Mouse (Mus musculus): ENCODE measurements at regions not wholly inside any gene's neighbourhood (a gene's known extent, or its start where the extent isn't known, plus 50 kb on each side); places are given as distances from the start of the nearest gene placed in this dataset.

GRCm38 (mm10) chr3:123754011-123754610 is 63.5 kb upstream of the Ndst3 start:
- WGBS, result 44% methylated on average over 7 of the region's 7 CpGs
- no peak for ATAC-seq (replicated peaks; ENCODE audit: insufficient number of reproducible peaks, insufficient read depth, low FRiP score, low read depth)
- no peaks in the 10 kb centered on the region for H3K27me3 ChIP-seq
- H3K36me3 ChIP-seq, result no peaks in the 10 kb centered on the region
- H3K27ac ChIP-seq, result no peak overlapping the region
- no peaks in the 10 kb centered on the region for H3K9me3 ChIP-seq (replicated peaks)
- H3K4me3 ChIP-seq, result no peak overlapping the region
- H3K4me2 ChIP-seq, result no peak overlapping the region
- no peak overlapping the region for H3K9ac ChIP-seq
- peaks cover 4% of the 10 kb centered on the region for H3K4me1 ChIP-seq (replicated peaks)

GRCm38 (mm10) chr3:123754927-123755326 is 64.3 kb upstream of the Ndst3 start:
- Histone ChIP-seq H3K36me3 (no peaks in the 10 kb centered on the region), H3K4me1 (replicated peaks) (peaks cover 4% of the 10 kb centered on the region), H3K27me3 (no peaks in the 10 kb centered on the region), H3K4me3 (no peak overlapping the region), H3K4me2 (no peak overlapping the region), H3K9ac (no peak overlapping the region), H3K9me3 (replicated peaks) (no peaks in the 10 kb centered on the region), H3K27ac (no peak overlapping the region)
- WGBS, result 68% methylated on average over 1 of the region's 1 CpGs
- ATAC-seq (replicated peaks; ENCODE audit: insufficient number of reproducible peaks, insufficient read depth, low FRiP score, low read depth), result no peak

GRCm38 (mm10) chr3:123765911-123766556 is 75.4 kb upstream of the Ndst3 start:
- H3K36me3 ChIP-seq, result no peaks in the 10 kb centered on the region
- no peaks in the 10 kb centered on the region for H3K4me1 ChIP-seq (replicated peaks)
- H3K9me3 ChIP-seq (replicated peaks), result no peaks in the 10 kb centered on the region
- no peak overlapping the region for H3K27ac ChIP-seq
- 77% methylated on average over 3 of the region's 3 CpGs for WGBS
- no peak for ATAC-seq (replicated peaks; ENCODE audit: insufficient number of reproducible peaks, insufficient read depth, low FRiP score, low read depth)
- no peak overlapping the region for H3K4me3 ChIP-seq
- no peaks in the 10 kb centered on the region for H3K27me3 ChIP-seq
- no peak overlapping the region for H3K4me2 ChIP-seq
- H3K9ac ChIP-seq, result no peak overlapping the region

GRCm38 (mm10) chr3:123766557-123766913 is 75.9 kb upstream of the Ndst3 start:
- no peaks in the 10 kb centered on the region for H3K9me3 ChIP-seq (replicated peaks)
- H3K4me2 ChIP-seq, result no peak overlapping the region
- H3K36me3 ChIP-seq, result no peaks in the 10 kb centered on the region
- no peaks in the 10 kb centered on the region for H3K27me3 ChIP-seq
- H3K9ac ChIP-seq, result no peak overlapping the region
- 43% methylated on average over 6 of the region's 6 CpGs for WGBS
- H3K4me1 ChIP-seq (replicated peaks), result no peaks in the 10 kb centered on the region
- H3K27ac ChIP-seq, result no peak overlapping the region
- H3K4me3 ChIP-seq, result no peak overlapping the region
- no peak for ATAC-seq (replicated peaks; ENCODE audit: insufficient number of reproducible peaks, insufficient read depth, low FRiP score, low read depth)

- no peak overlapping the region for H3K9ac ChIP-seq
- no peak overlapping the region for H3K4me2 ChIP-seq
- no peak overlapping the region for H3K4me3 ChIP-seq
- no peaks in the 10 kb centered on the region for H3K27me3 ChIP-seq
- no peak overlapping the region for H3K27ac ChIP-seq
- no peak for ATAC-seq (replicated peaks; ENCODE audit: insufficient number of reproducible peaks, insufficient read depth, low FRiP score, low read depth)
- no peaks in the 10 kb centered on the region for H3K36me3 ChIP-seq
- H3K9me3 ChIP-seq (replicated peaks), result no peaks in the 10 kb centered on the region
- H3K4me1 ChIP-seq (replicated peaks), result no peaks in the 10 kb centered on the region
Measured at GRCm38 (mm10) chr3:123780507-123780906, 89.9 kb upstream of the Ndst3 start.

GRCm38 (mm10) chr3:123781581-123781980 is 90.9 kb upstream of the Ndst3 start:
- 54% methylated on average over 1 of the region's 1 CpGs for WGBS
- no peak overlapping the region for H3K4me2 ChIP-seq
- H3K27ac ChIP-seq, result no peak overlapping the region
- ATAC-seq (replicated peaks; ENCODE audit: insufficient number of reproducible peaks, insufficient read depth, low FRiP score, low read depth), result no peak
- H3K9me3 ChIP-seq (replicated peaks), result no peaks in the 10 kb centered on the region
- no peaks in the 10 kb centered on the region for H3K4me1 ChIP-seq (replicated peaks)
- H3K9ac ChIP-seq, result no peak overlapping the region
- no peak overlapping the region for H3K4me3 ChIP-seq
- H3K36me3 ChIP-seq, result no peaks in the 10 kb centered on the region
- no peaks in the 10 kb centered on the region for H3K27me3 ChIP-seq

GRCm38 (mm10) chr3:123784127-123784526 is 93.5 kb upstream of the Ndst3 start:
- Histone ChIP-seq H3K27me3 (no peaks in the 10 kb centered on the region), H3K4me3 (no peak overlapping the region), H3K27ac (no peak overlapping the region), H3K9ac (no peak overlapping the region), H3K9me3 (replicated peaks) (no peaks in the 10 kb centered on the region), H3K36me3 (no peaks in the 10 kb centered on the region), H3K4me1 (replicated peaks) (no peaks in the 10 kb centered on the region), H3K4me2 (no peak overlapping the region)
- 63% methylated on average over 1 of the region's 1 CpGs for WGBS
- ATAC-seq (replicated peaks; ENCODE audit: insufficient number of reproducible peaks, insufficient read depth, low FRiP score, low read depth), result no peak

GRCm38 (mm10) chr3:123794011-123794410 is 103.4 kb upstream of the Ndst3 start:
- 90% methylated on average over 1 of the region's 1 CpGs for WGBS
- no peak for ATAC-seq (replicated peaks; ENCODE audit: insufficient number of reproducible peaks, insufficient read depth, low FRiP score, low read depth)
- no peak overlapping the region for H3K4me2 ChIP-seq
- no peaks in the 10 kb centered on the region for H3K27me3 ChIP-seq
- no peaks in the 10 kb centered on the region for H3K9me3 ChIP-seq (replicated peaks)
- H3K27ac ChIP-seq, result no peak overlapping the region
- H3K4me3 ChIP-seq, result no peak overlapping the region
- H3K4me1 ChIP-seq (replicated peaks), result no peaks in the 10 kb centered on the region
- no peak overlapping the region for H3K9ac ChIP-seq
- no peaks in the 10 kb centered on the region for H3K36me3 ChIP-seq

- Histone ChIP-seq H3K4me3 (no peak overlapping the region), H3K4me2 (no peak overlapping the region), H3K4me1 (replicated peaks) (no peaks in the 10 kb centered on the region), H3K9ac (no peak overlapping the region), H3K36me3 (no peaks in the 10 kb centered on the region), H3K9me3 (replicated peaks) (no peaks in the 10 kb centered on the region), H3K27me3 (no peaks in the 10 kb centered on the region), H3K27ac (no peak overlapping the region)
- 91% methylated on average over 3 of the region's 3 CpGs for WGBS
- no peak for ATAC-seq (replicated peaks; ENCODE audit: insufficient number of reproducible peaks, insufficient read depth, low FRiP score, low read depth)
Measured at GRCm38 (mm10) chr3:123805338-123805737, 114.7 kb upstream of the Ndst3 start.

- ATAC-seq (replicated peaks; ENCODE audit: insufficient number of reproducible peaks, insufficient read depth, low FRiP score, low read depth), result no peak
- WGBS, result 69% methylated on average over 1 of the region's 1 CpGs
- no peaks in the 10 kb centered on the region for H3K27me3 ChIP-seq
Measured at GRCm38 (mm10) chr3:123806050-123806449, 115.4 kb upstream of the Ndst3 start.

GRCm38 (mm10) chr3:123806546-123806945 is 115.9 kb upstream of the Ndst3 start:
- Histone ChIP-seq H3K4me1 (replicated peaks) (no peaks in the 10 kb centered on the region), H3K9me3 (replicated peaks) (no peaks in the 10 kb centered on the region), H3K27ac (no peak overlapping the region), H3K4me3 (no peak overlapping the region), H3K36me3 (no peaks in the 10 kb centered on the region), H3K27me3 (no peaks in the 10 kb centered on the region), H3K4me2 (no peak overlapping the region), H3K9ac (no peak overlapping the region)
- 68% methylated on average over 1 of the region's 1 CpGs for WGBS
- no peak for ATAC-seq (replicated peaks; ENCODE audit: insufficient number of reproducible peaks, insufficient read depth, low FRiP score, low read depth)

More at GRCm38 (mm10) chr3:123806050-123806449, 115.4 kb upstream of the Ndst3 start:
- H3K4me2 ChIP-seq, result no peak overlapping the region
- H3K36me3 ChIP-seq, result no peaks in the 10 kb centered on the region
- no peak overlapping the region for H3K4me3 ChIP-seq
- H3K9ac ChIP-seq, result no peak overlapping the region
- no peaks in the 10 kb centered on the region for H3K9me3 ChIP-seq (replicated peaks)
- no peaks in the 10 kb centered on the region for H3K4me1 ChIP-seq (replicated peaks)
- H3K27ac ChIP-seq, result no peak overlapping the region
